Mouse (Mus musculus) testis, adult 2 months (tissue): Measurements from ENCODE around the gene Rbsn. TPM values are rescaled to one million over a fixed set of nuclear protein-coding genes. Genes with fewer than 3 reads are reported as not detected.

Source experiments
- H3K27ac ChIP-seq: fragments of 200-500 bp; 2 replicates; pipeline ENCODE4 v1.5.1; 2012; ENCODE audit warnings: low read depth, low read length; ENCODE audit not compliant: control insufficient read depth, insufficient read depth
- H3K27me3 ChIP-seq: fragments of 200-500 bp; 2 replicates; pipeline ENCODE4 v1.6.1; 2012; ENCODE audit warnings: mild to moderate bottlenecking, low read length, moderate library complexity; ENCODE audit not compliant: control insufficient read depth, insufficient read depth
- H3K36me3 ChIP-seq: fragments of 200-500 bp; 2 replicates; pipeline ENCODE4 v1.6.1; 2012; ENCODE audit warnings: mild to moderate bottlenecking, low read length; ENCODE audit not compliant: control insufficient read depth, insufficient read depth
- H3K4me1 ChIP-seq: fragments of 200-500 bp; 2 replicates; pipeline ENCODE4 v1.6.1; 2012; ENCODE audit warnings: low read length; ENCODE audit not compliant: control insufficient read depth, insufficient read depth
- H3K4me3 ChIP-seq: fragments of 200-500 bp; 2 replicates; pipeline ENCODE4 v1.5.1; 2012; ENCODE audit warnings: low read depth, mild to moderate bottlenecking, low read length, moderate library complexity, mixed read lengths; ENCODE audit not compliant: control insufficient read depth
- CTCF ChIP-seq: fragments of 200-500 bp; IDR thresholded peaks from 2 replicates; pipeline ENCODE4 v1.5.1; 2012; ENCODE audit warnings: low read depth, mild to moderate bottlenecking, inconsistent platforms, low read length, moderate library complexity; ENCODE audit not compliant: control insufficient read depth, insufficient read depth, insufficient replicate concordance
- POLR2A ChIP-seq: fragments of 200-500 bp; IDR thresholded peaks from 2 replicates; pipeline ENCODE4 v1.6.1; 2012; ENCODE audit warnings: low read depth, mild to moderate bottlenecking, inconsistent platforms, low read length, moderate library complexity; ENCODE audit not compliant: control insufficient read depth
- polyA plus RNA-seq: library from polyadenylated mRNA; depleted of rRNA; stranded (reverse); fragments of >200 nt; gene quantifications from 2 replicates; pipeline ENCODE4 v1.2.3, GENCODE M21; 2012; rRNA removed

Gene Rbsn
- polyA plus RNA-seq, 1 experiment: 5.8 TPM

GRCm38 (mm10) chr6:92176450-92176849 is 38.3 kb downstream of the Rbsn start:
- Histone ChIP-seq H3K36me3 (peaks cover 1% of the 10 kb centered on the region; the same call in 1 of the 2 replicates), H3K27ac (no peak overlapping the region), H3K27me3 (no peaks in the 10 kb centered on the region), H3K4me3 (no peak overlapping the region), H3K4me1 (no peaks in the 10 kb centered on the region)
- no peak for TF ChIP-seq POLR2A
- TF ChIP-seq CTCF: no peak

GRCm38 (mm10) chr6:92162724-92163123 is 52.0 kb downstream of the Rbsn start:
- Histone ChIP-seq H3K4me1 (no peaks in the 10 kb centered on the region), H3K27ac (no peak overlapping the region), H3K27me3 (no peaks in the 10 kb centered on the region), H3K36me3 (peaks cover 2% of the 10 kb centered on the region; the same call in 1 of the 2 replicates), H3K4me3 (no peak overlapping the region)
- TF ChIP-seq CTCF (no peak), POLR2A (no peak)

GRCm38 (mm10) chr6:92158801-92159200 is 55.9 kb downstream of the Rbsn start:
- H3K4me3 ChIP-seq: no peak overlapping the region
- no peaks in the 10 kb centered on the region for H3K4me1 ChIP-seq
- TF ChIP-seq CTCF (no peak), POLR2A (no peak)
- H3K27ac ChIP-seq: no peak overlapping the region
- no peaks in the 10 kb centered on the region for H3K27me3 ChIP-seq
- peaks cover 5% of the 10 kb centered on the region for H3K36me3 ChIP-seq

- H3K36me3 ChIP-seq: peaks cover 5% of the 10 kb centered on the region
Observed at GRCm38 (mm10) chr6:92153774-92154173, 61.0 kb downstream of the Rbsn start.

GRCm38 (mm10) chr6:92145881-92146280 is 68.8 kb downstream of the Rbsn start:
- Histone ChIP-seq H3K4me1 (no peaks in the 10 kb centered on the region), H3K27ac (no peak overlapping the region), H3K27me3 (no peaks in the 10 kb centered on the region), H3K4me3 (no peak overlapping the region), H3K36me3 (no peaks in the 10 kb centered on the region)
- TF ChIP-seq POLR2A (no peak), CTCF (no peak)

More at GRCm38 (mm10) chr6:92153774-92154173, 61.0 kb downstream of the Rbsn start:
- Histone ChIP-seq H3K4me1 (no peaks in the 10 kb centered on the region), H3K27ac (no peak overlapping the region), H3K4me3 (no peak overlapping the region), H3K27me3 (no peaks in the 10 kb centered on the region)
- TF ChIP-seq POLR2A (no peak), CTCF (no peak)

Other genes starting within 250 kb of the Rbsn start
- gene Fgd5, start 236.0 kb downstream of the Rbsn start, polyA plus RNA-seq: 0.77 and 1.00 TPM in 2 replicates
- 15.6 and 22.4 TPM in 2 replicates for gene Nr2c2, start 123.5 kb downstream of the Rbsn start, polyA plus RNA-seq
- gene Mrps25, start 30.9 kb downstream of the Rbsn start, polyA plus RNA-seq: 12.2 and 14.3 TPM in 2 replicates
- gene Trh, start 29.7 kb upstream of the Rbsn start, polyA plus RNA-seq: 4.8 and 5.7 TPM in 2 replicates